In the genomic region with DNA sequence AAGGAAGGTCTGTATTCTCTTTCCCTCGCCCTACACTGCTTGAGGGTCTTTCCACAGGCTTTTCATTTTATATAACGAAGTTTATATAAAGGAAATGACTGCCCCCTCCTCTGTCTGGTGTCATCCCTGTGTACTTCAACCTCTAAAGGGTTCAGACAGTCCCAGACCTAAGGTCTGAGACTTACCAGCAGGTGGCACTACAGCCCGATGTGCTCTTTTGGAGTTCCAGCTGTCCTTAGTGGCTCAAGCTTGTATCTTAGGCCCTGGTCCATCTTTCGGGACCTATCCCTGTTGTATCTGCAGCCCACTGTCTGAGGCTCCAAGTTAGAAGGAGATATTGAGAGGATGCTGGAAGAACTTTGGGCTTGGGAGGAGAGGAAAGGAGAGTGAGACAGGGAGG, we compare ENCODE assay signal across 9 mouse cellular contexts. TPM values are rescaled to one million over a fixed set of nuclear protein-coding genes. Genes with fewer than 3 reads are reported as not detected.
A peak's percentile ranks its signal among the peaks of the same experiment; 100 is the strongest.
DNase-seq lines count a peak whose midpoint lies in the region; ATAC-seq lines count a peak whose summit lies in the region.
"Had no signal": no experiment of that assay in that cellular context is flagged by ENCODE, and none has a peak within 500 bp of the region (broad histone marks: within the 10 kb centered on the region; RNA-seq: fewer than 3 reads in every experiment).

No protein-coding gene starts in this region.

- no peak overlapping the region for H3K4me2 ChIP-seq in forebrain, embryonic 15.5 days (replicated peaks)
- no peak overlapping the region for H3K4me2 ChIP-seq in embryonic facial prominence, embryonic 14.5 days (ENCODE audit: low read depth, low read length)

- WGBS in forebrain, embryonic 10.5 days, result 49% methylated on average over 4 of the region's 4 CpGs
- 34% methylated on average over 4 of the region's 4 CpGs for WGBS in forebrain, embryonic 15.5 days
- WGBS in embryonic facial prominence, embryonic 14.5 days, result 42% methylated on average over 4 of the region's 4 CpGs

- H3K36me3 ChIP-seq in forebrain, embryonic 10.5 days (replicated peaks), result no peaks in the 10 kb centered on the region
- no peaks in the 10 kb centered on the region for H3K36me3 ChIP-seq in forebrain, embryonic 15.5 days
- no peaks in the 10 kb centered on the region for H3K36me3 ChIP-seq in embryonic facial prominence, embryonic 14.5 days (ENCODE audit: control insufficient read depth, insufficient read depth, low read length)

- peak; percentile 36 for DNase-seq in forebrain, embryonic 10.5 days (ENCODE audit: extremely low spot score, low spot score)
- DNase-seq in 3T3-L1 (ENCODE audit: low read depth, low spot score), result peak; percentile 64
- DNase-seq in adrenal gland, postnatal 36 days, result peak; percentile 78 to 80
- DNase-seq in embryonic facial prominence, embryonic 14.5 days (ENCODE audit: low spot score), result peak; percentile 52
- peak; percentile 35 to 81 for DNase-seq in kidney, postnatal 36 days
- DNase-seq in lung, postnatal 36 days, result peak; percentile 76
- peak; percentile 20 for DNase-seq in testis, postnatal 14 days (ENCODE audit: low spot score)

- H3K9me3 ChIP-seq in forebrain, embryonic 10.5 days, result no peaks in the 10 kb centered on the region
- H3K9me3 ChIP-seq in forebrain, embryonic 15.5 days, result no peaks in the 10 kb centered on the region
- no peaks in the 10 kb centered on the region for H3K9me3 ChIP-seq in embryonic facial prominence, embryonic 14.5 days (ENCODE audit: control insufficient read depth, low read length)

- H3K9ac ChIP-seq in forebrain, embryonic 15.5 days (replicated peaks), result no peak overlapping the region
- H3K9ac ChIP-seq in embryonic facial prominence, embryonic 14.5 days (ENCODE audit: low read depth, low read length), result no peak overlapping the region

- H3K27ac ChIP-seq in forebrain, embryonic 10.5 days, result no peak overlapping the region
- H3K27ac ChIP-seq in forebrain, embryonic 15.5 days (replicated peaks), result no peak overlapping the region
- H3K27ac ChIP-seq in embryonic facial prominence, embryonic 14.5 days (replicated peaks; ENCODE audit: low read depth, low read length), result no peak overlapping the region

- no peak for ATAC-seq in forebrain, embryonic 15.5 days (replicated peaks)
- ATAC-seq in embryonic facial prominence, embryonic 14.5 days (ENCODE audit: low read depth), result no peak

- H3K4me1 ChIP-seq in forebrain, embryonic 10.5 days, result no peaks in the 10 kb centered on the region
- H3K4me1 ChIP-seq in forebrain, embryonic 15.5 days, result 0 out of 2 replicates have a peak, but pooled peaks cover 4% of the 10 kb centered on the region
- H3K4me1 ChIP-seq in embryonic facial prominence, embryonic 14.5 days (ENCODE audit: control insufficient read depth, insufficient read depth, low read length), result no peaks in the 10 kb centered on the region

- H3K4me3 ChIP-seq in forebrain, embryonic 10.5 days, result no peak overlapping the region
- H3K4me3 ChIP-seq in forebrain, embryonic 15.5 days, result no peak overlapping the region
- no peak overlapping the region for H3K4me3 ChIP-seq in embryonic facial prominence, embryonic 14.5 days (ENCODE audit: low read depth, low read length)

- H3K27me3 ChIP-seq in forebrain, embryonic 10.5 days (ENCODE audit: poor library complexity, severe bottlenecking), result no peaks in the 10 kb centered on the region
- H3K27me3 ChIP-seq in forebrain, embryonic 15.5 days, result no peaks in the 10 kb centered on the region
- no peaks in the 10 kb centered on the region for H3K27me3 ChIP-seq in embryonic facial prominence, embryonic 14.5 days (replicated peaks; ENCODE audit: control insufficient read depth, insufficient read depth, low read length)

RNA-seq across cellular contexts. Expression of a gene that starts 48.3 kb away (rescaled TPM):
- not detected in 2 replicates for polyA plus RNA-seq in forebrain, embryonic 10.5 days (2016; fragmentation: Nextera tagmentation; extraction: Ambion mirVana)
- not detected in 2 replicates for polyA plus RNA-seq in forebrain, embryonic 15.5 days (2015; fragmentation: Nextera tagmentation; extraction: Ambion mirVana)
- not detected for total RNA-seq in adrenal gland, postnatal 36 days (2021)
- not detected in 2 replicates for polyA plus RNA-seq in embryonic facial prominence, embryonic 14.5 days (2014; fragmentation: Nextera tagmentation; extraction: Ambion mirVana)
- total RNA-seq: hematopoietic stem cell, adult 5-6 weeks had no signal

Comparison
In these comparisons a context has a peak if more than half of its experiments do, and no peak if none do; other contexts are left out.
1. DNase-seq: peak in every context shown above with its lines; median percentile 79 in adrenal gland, postnatal 36 days; 76 in lung, postnatal 36 days; 64 in 3T3-L1; 58 in kidney, postnatal 36 days; 52 in embryonic facial prominence, embryonic 14.5 days; 36 in forebrain, embryonic 10.5 days; 20 in testis, postnatal 14 days.